Mouse (Mus musculus): ENCODE data around the gene Clasp2. TPM values are rescaled to one million over a fixed set of nuclear protein-coding genes. Genes with fewer than 3 reads are reported as not detected.

Gene Clasp2
- polyA plus RNA-seq (2017; shearing (Covaris generic)): 40.5 TPM

DNA sequence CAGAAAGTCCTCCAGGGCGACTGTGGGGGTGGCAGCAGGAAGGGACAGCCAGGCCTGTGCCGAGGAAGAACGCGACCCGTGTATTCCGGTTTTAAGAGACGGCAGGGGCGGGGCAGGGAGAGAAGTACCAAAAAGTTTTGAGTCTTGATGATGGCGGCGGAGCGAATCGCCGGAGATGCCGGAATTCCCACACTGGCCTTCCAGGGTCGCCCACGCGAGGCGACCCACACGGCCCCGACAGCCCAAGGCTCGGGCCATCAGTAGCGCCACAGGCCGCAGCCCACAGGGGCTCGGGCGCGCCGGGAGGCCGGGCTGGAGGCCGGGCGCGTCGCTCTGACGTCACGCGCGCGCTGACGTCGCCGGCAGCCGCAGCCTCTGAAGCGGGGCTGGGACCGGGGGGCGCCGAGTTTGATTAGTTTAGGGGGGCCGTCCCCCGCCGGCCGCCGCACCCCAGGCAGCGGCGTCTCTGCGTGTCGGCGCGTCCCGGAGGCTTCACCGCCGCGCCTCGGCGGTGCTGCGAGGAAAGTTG, at the start of gene Clasp2:
Clasp2 (plus strand) TSS at position 366 of the 529 bp plus-strand sequence.

DNA sequence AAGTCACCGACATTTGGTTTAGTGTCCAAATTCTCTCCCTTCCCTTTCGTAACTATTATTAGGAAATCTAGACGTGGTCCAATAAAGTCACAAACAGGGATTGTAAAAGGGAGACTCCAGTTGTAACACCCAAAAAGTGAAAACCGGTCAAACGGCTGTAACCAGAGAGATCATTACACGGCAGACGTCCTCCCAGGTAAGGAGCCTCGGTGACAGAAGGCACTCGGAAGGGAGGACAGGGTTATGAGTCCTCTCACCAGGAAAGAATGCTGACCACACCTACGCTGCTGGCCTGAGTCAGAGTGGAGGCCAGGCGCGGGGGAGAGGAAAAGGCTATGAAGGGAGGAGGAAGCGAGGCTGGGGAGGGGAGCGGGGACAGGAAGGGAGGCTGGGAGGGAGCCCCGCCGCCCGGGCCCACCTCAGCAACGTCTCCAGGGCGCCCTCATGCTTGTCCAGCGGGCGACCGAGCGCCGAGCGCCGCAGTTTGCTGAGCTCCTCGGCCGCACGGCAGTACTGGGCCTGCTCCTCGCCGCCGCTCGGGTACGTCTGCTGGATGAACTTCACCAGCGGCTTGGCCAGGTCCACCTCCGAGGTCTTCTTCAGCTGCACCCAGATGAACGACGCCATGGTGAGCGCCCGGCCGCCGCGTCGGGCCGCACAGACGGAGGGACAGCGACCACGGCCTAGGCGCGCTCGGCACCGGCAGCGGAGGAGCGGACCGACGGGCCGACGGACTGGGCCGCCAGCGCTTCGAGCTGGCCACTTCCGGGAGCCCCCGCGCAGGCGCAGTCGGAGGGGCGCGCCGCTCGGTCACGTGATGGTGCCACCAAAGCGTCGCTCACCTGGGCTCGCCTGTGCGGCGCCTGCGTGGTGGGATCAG, 33.6 kb upstream of the Clasp2 start, which contains the start of gene Pdcd6ip:
Pdcd6ip (minus strand) TSS at position 779 of the 880 bp plus-strand sequence.

DNA sequence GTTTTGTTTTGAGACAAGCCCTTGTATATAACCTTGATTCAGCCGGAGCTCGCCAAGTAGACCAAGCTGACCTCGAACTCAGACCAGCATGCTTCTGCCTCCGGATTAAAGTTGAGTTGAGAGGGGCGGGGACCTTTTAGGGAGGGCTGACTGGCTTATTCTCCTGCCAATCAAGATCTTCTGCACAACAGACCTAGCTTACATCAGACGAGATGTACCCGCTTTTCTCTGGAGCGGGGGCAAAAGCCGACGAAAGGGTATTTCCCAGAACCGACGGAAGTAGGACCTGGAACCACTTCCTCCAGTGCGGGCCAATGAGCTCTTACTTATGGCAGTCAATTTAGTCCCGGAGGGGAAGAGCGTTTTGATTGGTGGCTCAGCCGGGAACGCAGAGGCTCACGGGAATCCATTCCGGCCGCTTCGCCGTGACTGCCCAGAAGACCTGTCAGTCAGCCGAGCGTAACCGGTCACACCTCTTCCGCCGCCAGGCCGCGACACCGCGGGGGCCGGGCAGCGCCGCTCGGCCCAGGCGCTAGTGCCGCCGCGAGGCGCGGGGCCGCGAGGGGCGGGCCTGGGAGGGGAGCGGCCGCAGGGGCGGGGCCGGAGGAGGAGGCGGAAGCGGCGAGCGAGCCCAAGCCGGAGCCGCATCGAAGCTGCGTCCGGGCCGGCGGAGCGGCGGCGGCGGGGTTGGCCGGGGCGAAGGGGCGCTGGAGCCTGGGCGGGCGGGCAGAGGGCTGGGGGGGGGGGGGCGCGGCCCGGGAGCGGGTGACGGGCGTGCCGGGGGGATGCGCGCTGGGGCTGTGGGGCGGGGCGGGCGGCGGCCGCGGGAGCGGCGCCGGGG, 189.5 kb downstream of the Clasp2 start, which contains the start of gene Ubp1:
Ubp1 (plus strand) TSS at position 401 of the 841 bp plus-strand sequence.

Other genes starting within 250 kb of the Clasp2 start
- 220 TPM for gene Pdcd6ip, start 33.2 kb upstream of the Clasp2 start, polyA plus RNA-seq (2017; shearing (Covaris generic))
- 83.0 TPM for gene Ubp1, start 189.5 kb downstream of the Clasp2 start, polyA plus RNA-seq (2017; shearing (Covaris generic))

All from naive thymus-derived CD4-positive, alpha-beta T cell, adult 5 months (primary cell).